Mouse (Mus musculus) bone marrow, adult 2 months (tissue): Measurements from ENCODE around the gene Atp5c1. TPM values are rescaled to one million over a fixed set of nuclear protein-coding genes. Genes with fewer than 3 reads are reported as not detected.

ENCODE experiments used
- H3K27ac ChIP-seq: fragments of 200-500 bp; 2 replicates; pipeline ENCODE4 v1.5.1; 2012; ENCODE audit warnings: low read depth, mild to moderate bottlenecking, control low read depth, inconsistent platforms, low read length; ENCODE audit not compliant: control insufficient read depth, poor library complexity, insufficient read depth
- H3K4me1 ChIP-seq: fragments of 200-500 bp; 2 replicates; pipeline ENCODE4 v1.6.1; 2011; ENCODE audit warnings: low read length; ENCODE audit not compliant: control insufficient read depth, insufficient read depth
- H3K4me3 ChIP-seq: fragments of 200-500 bp; replicated peaks from 2 replicates; pipeline ENCODE3; 2011; ENCODE audit warnings: mild to moderate bottlenecking, low read depth, low read length, control low read depth; ENCODE audit not compliant: control insufficient read depth
- CTCF ChIP-seq: fragments of 200-500 bp; IDR thresholded peaks from 2 replicates; pipeline ENCODE4 v1.5.1; 2011; ENCODE audit warnings: low read length, control low read depth; ENCODE audit not compliant: control insufficient read depth, insufficient read depth
- POLR2A ChIP-seq: fragments of 200-500 bp; IDR thresholded peaks from 2 replicates; pipeline ENCODE4 v1.6.1; 2011; ENCODE audit warnings: low read depth, mild to moderate bottlenecking, control low read depth, low read length, borderline replicate concordance; ENCODE audit not compliant: control insufficient read depth
- WGBS: fragments of 180-500 bp; shearing (Covaris S2); methylation state at CpG from one replicate; pipeline ENCODE4 v1.1.7; 2018; 5-methylcytosine and 5-hydroxymethylcytosine counted together
- polyA plus RNA-seq: library from polyadenylated mRNA; stranded (reverse); fragments of >200 nt; gene quantifications from 2 replicates; pipeline ENCODE4 v1.2.4, GENCODE M21; 2011; ENCODE audit warnings: low replicate concordance; ENCODE audit not compliant: missing spikeins, insufficient read depth, insufficient read length

Atp5c1 gene
- 71.5 and 128 TPM in 2 replicates for polyA plus RNA-seq

GRCm38 (mm10) chr2:10080310-10081010, at the start of gene Atp5c1, which contains the start of gene Kin:
Gene Atp5c1 (minus strand): TSS chr2:10080510.
Gene Kin (plus strand): TSS chr2:10080593.
- TF ChIP-seq POLR2A (peak; percentile 92), CTCF (peak; percentile 38; the same call in 1 of the 2 replicates)
- no peaks in the 10 kb centered on the region; the same call in 1 of the 2 replicates for H3K4me1 ChIP-seq
- H3K27ac ChIP-seq = peak within 1 kb of the TSS; percentile 83
- H3K4me3 ChIP-seq = peak within 1 kb of the TSS; percentile 90
- under 1% methylated on average over 61 of the region's 61 CpGs for WGBS

GRCm38 (mm10) chr2:10128571-10128970, 48.3 kb upstream of the Atp5c1 start:
- WGBS = 82% methylated on average over 4 of the region's 4 CpGs
- Histone ChIP-seq H3K4me3 (no peak overlapping the region), H3K27ac (no peak overlapping the region), H3K4me1 (no peaks in the 10 kb centered on the region)
- TF ChIP-seq POLR2A (no peak), CTCF (no peak)

- H3K27ac ChIP-seq = no peak overlapping the region
- H3K4me3 ChIP-seq = no peak overlapping the region
- 73% methylated on average over 5 of the region's 5 CpGs for WGBS
- no peaks in the 10 kb centered on the region for H3K4me1 ChIP-seq
- no peak for TF ChIP-seq POLR2A
- TF ChIP-seq CTCF = no peak
Measured at GRCm38 (mm10) chr2:10127471-10127870, 47.2 kb upstream of the Atp5c1 start.

GRCm38 (mm10) chr2:10126122-10126521, 45.8 kb upstream of the Atp5c1 start:
- TF ChIP-seq CTCF = no peak
- TF ChIP-seq POLR2A = no peak
- Histone ChIP-seq H3K27ac (no peak overlapping the region), H3K4me1 (no peaks in the 10 kb centered on the region), H3K4me3 (no peak overlapping the region)
- WGBS = 80% methylated on average over 4 of the region's 4 CpGs

- Histone ChIP-seq H3K4me1 (no peaks in the 10 kb centered on the region), H3K4me3 (no peak overlapping the region), H3K27ac (no peak overlapping the region)
- TF ChIP-seq CTCF (no peak), POLR2A (no peak)
- WGBS = 51% methylated on average over 3 of the region's 3 CpGs
Measured at GRCm38 (mm10) chr2:10121826-10122225, 41.5 kb upstream of the Atp5c1 start.

- Histone ChIP-seq H3K4me3 (no peak overlapping the region), H3K4me1 (no peaks in the 10 kb centered on the region), H3K27ac (no peak overlapping the region)
- TF ChIP-seq POLR2A (no peak), CTCF (no peak)
- 85% methylated on average over 8 of the region's 8 CpGs for WGBS
Measured at GRCm38 (mm10) chr2:10119276-10119675, 39.0 kb upstream of the Atp5c1 start.

- Histone ChIP-seq H3K4me1 (no peaks in the 10 kb centered on the region), H3K27ac (no peak overlapping the region), H3K4me3 (no peak overlapping the region)
- WGBS = 58% methylated on average over 1 of the region's 1 CpGs
- TF ChIP-seq POLR2A (no peak), CTCF (no peak)
Measured at GRCm38 (mm10) chr2:10118751-10119150, 38.4 kb upstream of the Atp5c1 start.

GRCm38 (mm10) chr2:10108535-10109189, 28.4 kb upstream of the Atp5c1 start:
- 84% methylated on average over 6 of the region's 6 CpGs for WGBS
- H3K27ac ChIP-seq = no peak overlapping the region
- no peaks in the 10 kb centered on the region for H3K4me1 ChIP-seq
- no peak overlapping the region for H3K4me3 ChIP-seq
- TF ChIP-seq CTCF (no peak), POLR2A (no peak)

- no peak overlapping the region for H3K27ac ChIP-seq
- WGBS = 15% methylated on average over 6 of the region's 6 CpGs
- no peaks in the 10 kb centered on the region for H3K4me1 ChIP-seq
- TF ChIP-seq POLR2A = no peak
- TF ChIP-seq CTCF = peak; percentile 83
- H3K4me3 ChIP-seq = no peak overlapping the region
Measured at GRCm38 (mm10) chr2:10101180-10101579, 20.9 kb upstream of the Atp5c1 start.
